In the genomic region with DNA sequence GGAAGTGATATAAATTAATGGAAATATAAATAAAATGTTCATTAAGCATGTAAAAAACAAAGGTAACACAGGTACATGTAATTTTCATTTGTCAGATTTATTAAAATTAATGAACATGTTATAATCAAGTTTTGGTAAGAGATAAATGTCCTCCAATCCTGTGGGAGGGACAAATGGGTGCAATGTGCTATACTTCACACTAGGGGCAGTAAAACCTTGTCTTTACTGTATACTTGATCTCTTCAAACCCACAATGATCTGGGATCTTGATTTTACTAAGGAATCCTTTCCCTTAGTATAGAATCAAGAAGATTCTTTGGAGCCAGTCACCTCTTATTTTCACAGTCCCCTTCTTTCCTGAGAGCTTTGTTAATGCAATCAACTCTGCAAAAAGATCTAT, we compare ENCODE assay signal across 14 mouse cellular contexts.
DNase-seq lines count a peak whose midpoint lies in the region; ATAC-seq and TF ChIP-seq lines count a peak whose summit lies in the region.
"Had no signal": no experiment of that assay in that cellular context is flagged by ENCODE, and none has a peak within 500 bp of the region (broad histone marks: within the 10 kb centered on the region; RNA-seq: fewer than 3 reads in every experiment).

No protein-coding gene starts in this region.

- no peak for ATAC-seq in embryonic facial prominence, embryonic 11.5 days (replicated peaks; ENCODE audit: insufficient number of reproducible peaks, low FRiP score, low TSS enrichment, low read depth)

- peak; percentile 39 for TF ChIP-seq CTCF in left cerebral cortex, adult 2 months (IDR thresholded peaks at IDR 0.05)
- peak; percentile 28 for TF ChIP-seq CTCF in E14TG2a.4 (conservative IDR thresholded peaks at IDR 0.05; ENCODE audit: low read length)

- H3K4me3 ChIP-seq in embryonic facial prominence, embryonic 11.5 days (ENCODE audit: low read depth, low read length) = no peak overlapping the region
- no peak overlapping the region for H3K4me3 ChIP-seq in embryonic facial prominence, embryonic 10.5 days
- H3K4me3 ChIP-seq in left cerebral cortex, adult 2 months = no peak overlapping the region
- H3K4me3 ChIP-seq in E14TG2a.4 (replicated peaks; ENCODE audit: low read length) = no peak overlapping the region
- H3K4me3 ChIP-seq: limb, embryonic 15.5 days; myocyte had no signal

- no peaks in the 10 kb centered on the region for H3K36me3 ChIP-seq in embryonic facial prominence, embryonic 11.5 days (replicated peaks; ENCODE audit: control insufficient read depth, insufficient read depth, low read depth, low read length)
- H3K36me3 ChIP-seq in embryonic facial prominence, embryonic 10.5 days (replicated peaks) = no peaks in the 10 kb centered on the region
- no peaks in the 10 kb centered on the region for H3K36me3 ChIP-seq in E14TG2a.4 (ENCODE audit: insufficient read depth, low read length)
- H3K36me3 ChIP-seq: limb, embryonic 15.5 days had no signal

- H3K27ac ChIP-seq in embryonic facial prominence, embryonic 11.5 days (replicated peaks; ENCODE audit: low read depth, low read length) = no peak overlapping the region
- H3K27ac ChIP-seq in embryonic facial prominence, embryonic 10.5 days (replicated peaks) = no peak overlapping the region
- H3K27ac ChIP-seq in left cerebral cortex, adult 2 months = no peak overlapping the region
- H3K27ac ChIP-seq: limb, embryonic 15.5 days had no signal

- no peak overlapping the region for H3K4me2 ChIP-seq in embryonic facial prominence, embryonic 11.5 days (ENCODE audit: low read depth, low read length)
- H3K4me2 ChIP-seq: limb, embryonic 15.5 days had no signal

- no peak overlapping the region for H3K9ac ChIP-seq in embryonic facial prominence, embryonic 11.5 days (replicated peaks; ENCODE audit: low read length)
- H3K9ac ChIP-seq: limb, embryonic 15.5 days had no signal

- H3K27me3 ChIP-seq in embryonic facial prominence, embryonic 11.5 days (ENCODE audit: control insufficient read depth, insufficient read depth, low read length) = no peaks in the 10 kb centered on the region
- no peaks in the 10 kb centered on the region for H3K27me3 ChIP-seq in embryonic facial prominence, embryonic 10.5 days (replicated peaks; ENCODE audit: low read depth, poor library complexity, severe bottlenecking)
- no peaks in the 10 kb centered on the region for H3K27me3 ChIP-seq in E14TG2a.4 (ENCODE audit: insufficient read depth, low read length)
- H3K27me3 ChIP-seq: limb, embryonic 15.5 days had no signal

- DNase-seq in embryonic facial prominence, embryonic 11.5 days (ENCODE audit: low spot score) = peak; percentile 36
- no peak for DNase-seq in embryonic facial prominence, embryonic 10.5 days (ENCODE audit: low spot score)
- DNase-seq in left cerebral cortex, adult 2 months (ENCODE audit: extremely low spot score in 1 of 2, low spot score in 2 of 2) = no peak
- DNase-seq in left cerebral cortex, postnatal 14 days (ENCODE audit: low spot score in 2 of 2) = no peak
- DNase-seq in embryo, embryonic 10.5 days (ENCODE audit: low spot score) = peak; percentile 61
- no peak for DNase-seq in left cerebral cortex, postnatal 4 days
- DNase-seq in ovary, postnatal 36 days (ENCODE audit: low spot score) = no peak
- DNase-seq: cerebellum, adult 11-12 months; kidney, adult 8-10 months; layer of hippocampus, adult 9-11 months; lung, postnatal 4 days had no signal

- no peaks in the 10 kb centered on the region for H3K4me1 ChIP-seq in embryonic facial prominence, embryonic 11.5 days (ENCODE audit: control insufficient read depth, insufficient read depth, low read length)
- H3K4me1 ChIP-seq in embryonic facial prominence, embryonic 10.5 days = no peaks in the 10 kb centered on the region
- H3K4me1 ChIP-seq in E14TG2a.4 (replicated peaks; ENCODE audit: low read depth, low read length) = no peaks in the 10 kb centered on the region
- H3K4me1 ChIP-seq: limb, embryonic 15.5 days had no signal

- intact Hi-C loops in left cerebral cortex, adult 2 months (cut with DNase I) = no loop called here
- intact Hi-C loops in left cerebral cortex, postnatal 14 days (cut with DNase I) = no loop called here
- intact Hi-C loops in left cerebral cortex, postnatal 4 days (cut with DNase I) = no loop called here

- H3K9me3 ChIP-seq in embryonic facial prominence, embryonic 11.5 days (replicated peaks; ENCODE audit: control insufficient read depth, low read length) = no peaks in the 10 kb centered on the region
- H3K9me3 ChIP-seq in embryonic facial prominence, embryonic 10.5 days = no peaks in the 10 kb centered on the region
- peaks cover 7% of the 10 kb centered on the region; the same call in 1 of the 2 replicates for H3K9me3 ChIP-seq in E14TG2a.4 (ENCODE audit: low read length)
- H3K9me3 ChIP-seq: limb, embryonic 15.5 days had no signal

Comparison
In these comparisons a context has a peak if more than half of its experiments do, and no peak if none do; other contexts are left out.
1. DNase-seq: peak in embryonic facial prominence, embryonic 11.5 days (single experiment) and embryo, embryonic 10.5 days (single experiment); none in embryonic facial prominence, embryonic 10.5 days (single experiment), left cerebral cortex, adult 2 months (0 of 2), left cerebral cortex, postnatal 14 days (0 of 2), left cerebral cortex, postnatal 4 days (single experiment) and ovary, postnatal 36 days (single experiment).